Mouse (Mus musculus) megakaryocyte, adult 5-6 weeks (primary cell): Measurements from ENCODE around the gene Ddx39. TPM values are rescaled to one million over a fixed set of nuclear protein-coding genes. Genes with fewer than 3 reads are reported as not detected.

Experiments used
- ATAC-seq: 2 replicates; pipeline ENCODE4 v1.8.0; 2016; ENCODE audit warnings: mild to moderate bottlenecking, inconsistent platforms; ENCODE audit not compliant: poor library complexity, severe bottlenecking
- total RNA-seq, 2 experiments: library from RNA; stranded (forward) in 1 of 2; stranded (reverse) in 1 of 2; fragments of 153-499, 151-499 nt in 1 of 2; fragments of 221-1000, 200-1000 nt in 1 of 2; gene quantifications; 2 replicates each; pipeline versions ENCODE4 v1.2.3 to v1.2.4; 2015 to 2017

The Ddx39 gene
- total RNA-seq, 2 experiments from 2014 or later = 67.7 to 77.4 TPM

DNA sequence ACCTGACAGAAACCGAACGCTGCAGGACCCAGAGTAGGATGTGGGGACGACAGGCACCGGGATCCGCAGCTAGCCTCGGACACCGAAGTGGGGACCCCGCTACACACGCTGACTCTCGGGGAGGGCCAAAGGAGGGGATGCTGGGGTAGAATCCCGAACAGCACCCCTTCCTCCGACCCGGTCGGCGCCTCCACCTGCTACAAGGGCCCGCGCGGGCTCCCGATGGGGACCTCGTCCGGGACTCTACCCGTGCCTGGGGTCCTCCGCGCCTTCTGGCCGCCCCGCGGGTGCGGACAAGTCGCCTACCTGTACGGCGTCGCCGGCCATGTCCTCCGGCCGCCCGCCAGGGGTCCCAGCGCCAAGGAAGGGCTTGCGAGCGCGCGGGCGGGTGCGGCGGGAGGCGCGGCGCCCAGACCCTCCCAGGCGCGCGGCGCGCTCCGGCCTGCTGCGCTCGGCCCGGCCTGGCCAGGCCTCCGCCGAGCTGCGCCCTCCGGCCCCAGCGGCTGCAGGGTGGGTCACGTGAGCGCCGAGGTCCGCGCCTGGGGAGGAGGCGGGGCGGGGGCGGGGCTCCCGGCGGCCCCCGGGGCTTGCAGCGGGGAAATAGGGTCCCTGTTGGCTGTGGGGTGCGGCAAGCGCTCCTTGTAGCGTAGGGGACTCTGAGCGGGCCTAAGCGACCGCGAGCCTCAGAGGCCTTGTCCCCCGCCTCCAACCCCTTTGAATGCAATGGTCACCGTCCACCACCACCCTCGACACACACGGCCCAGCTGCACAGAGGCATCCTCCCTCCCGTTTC is 16.1 kb upstream of the Ddx39 start, which contains the start of gene Pkn1:
Gene Pkn1, minus strand, starts transcription at position 519 of the 793 bp plus-strand sequence.
- ATAC-seq = peak; percentile 57

DNA sequence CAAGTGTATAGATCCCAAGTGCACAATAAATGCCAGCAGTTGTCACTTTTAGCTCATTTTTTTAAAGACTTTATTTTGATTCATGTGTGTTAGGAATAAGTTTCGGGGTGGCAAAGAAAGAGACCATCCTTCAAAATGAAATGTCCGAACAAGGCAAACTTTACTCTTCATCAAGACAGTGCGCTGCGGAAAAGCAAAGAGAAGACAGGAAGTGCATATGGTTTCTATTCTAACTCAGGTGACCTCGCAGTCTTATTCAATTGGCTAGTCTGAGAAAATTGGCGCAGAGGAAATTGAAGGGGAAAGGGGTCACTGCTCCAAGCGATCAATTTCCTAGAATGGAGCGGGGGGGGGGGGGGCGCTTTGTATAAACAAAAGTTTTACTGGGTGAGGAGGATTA is 15.4 kb upstream of the Ddx39 start:
- peak; percentile 22; the same call in 1 of the 2 replicates for ATAC-seq

GRCm38 (mm10) chr8:83700423-83701085 is 14.4 kb upstream of the Ddx39 start:
- ATAC-seq = no peak

DNA sequence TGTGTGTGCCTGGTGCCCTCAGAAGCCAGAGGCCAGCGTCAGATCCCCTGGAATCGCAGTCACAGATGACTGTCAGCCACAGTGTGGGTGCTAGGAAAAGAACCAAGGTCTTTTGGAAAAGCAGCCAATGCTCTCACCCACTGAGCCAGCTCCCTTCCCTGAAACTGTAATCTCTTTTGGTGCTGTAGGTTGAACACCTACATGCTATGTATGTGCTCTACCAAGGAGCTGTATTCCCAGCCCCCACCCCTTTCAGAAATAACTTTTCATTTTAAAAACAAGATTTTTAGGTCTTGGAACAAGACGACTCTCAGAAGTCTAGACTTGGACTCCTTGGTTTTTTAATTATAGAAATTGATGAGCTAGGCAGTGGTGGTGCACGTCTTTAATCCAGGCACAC is 11.6 kb upstream of the Ddx39 start:
- no peak for ATAC-seq

DNA sequence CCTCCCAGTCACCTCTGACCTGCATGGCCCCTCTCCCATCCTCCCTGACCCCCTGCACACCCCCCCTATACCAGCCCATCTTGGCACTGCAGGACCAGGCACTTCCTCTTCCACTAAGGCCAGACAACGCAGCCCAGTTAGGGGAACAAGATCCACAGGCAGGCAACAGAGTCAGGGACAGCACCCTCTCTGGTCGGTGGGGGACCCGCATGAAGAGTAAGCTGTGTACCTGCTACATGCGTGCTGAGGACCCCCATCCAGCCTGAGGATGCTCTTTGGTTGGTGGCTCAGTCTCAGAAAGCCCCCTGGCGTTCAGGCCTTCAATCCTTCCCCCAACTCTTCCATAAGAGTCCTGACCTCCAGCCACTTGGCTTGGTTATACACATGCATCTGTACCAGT is 8.6 kb upstream of the Ddx39 start:
- no peak for ATAC-seq

- ATAC-seq = no peak
These were observed 7.4 kb upstream of the Ddx39 start for GRCm38 (mm10) chr8:83707554-83707953.

DNA sequence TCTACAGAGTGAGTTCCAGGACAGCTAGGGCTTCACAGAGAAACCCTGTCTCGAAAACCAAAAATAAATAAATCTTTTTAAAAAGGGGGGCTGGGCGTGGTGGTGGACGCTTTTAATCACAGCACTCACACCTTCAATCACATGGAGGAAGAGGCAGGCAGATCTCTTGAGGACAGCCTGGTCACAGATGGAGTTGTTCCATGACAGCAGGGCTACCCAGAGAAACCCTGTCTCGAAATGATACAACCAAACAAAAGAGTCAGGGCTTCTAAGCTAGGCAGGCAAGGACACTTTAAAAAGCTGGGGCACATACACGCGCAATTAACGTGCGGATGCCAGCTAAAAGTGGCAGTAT is 324 bp upstream of the Ddx39 start:
- ATAC-seq = no peak; the same call in 1 of the 2 replicates

DNA sequence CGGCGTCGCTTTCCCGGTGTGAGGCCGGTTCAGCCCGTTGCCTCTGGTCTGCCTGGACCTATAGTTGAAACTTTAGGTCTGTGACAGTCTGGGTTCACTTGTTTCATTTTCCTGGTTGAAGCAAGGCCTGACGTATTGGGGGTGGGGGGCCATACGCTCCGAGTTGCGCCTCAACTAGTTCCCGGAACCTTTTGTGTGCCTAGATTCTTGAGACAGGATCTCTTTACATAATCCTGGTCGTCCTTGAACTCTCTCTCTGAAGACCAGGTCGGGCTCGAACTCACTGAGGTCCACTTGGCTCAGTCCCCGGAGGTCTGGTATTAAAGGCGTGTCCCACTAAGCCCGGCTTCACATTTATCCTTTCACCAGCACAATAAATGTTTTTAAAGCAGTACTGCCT is 794 bp downstream of the Ddx39 start:
- no peak for ATAC-seq

DNA sequence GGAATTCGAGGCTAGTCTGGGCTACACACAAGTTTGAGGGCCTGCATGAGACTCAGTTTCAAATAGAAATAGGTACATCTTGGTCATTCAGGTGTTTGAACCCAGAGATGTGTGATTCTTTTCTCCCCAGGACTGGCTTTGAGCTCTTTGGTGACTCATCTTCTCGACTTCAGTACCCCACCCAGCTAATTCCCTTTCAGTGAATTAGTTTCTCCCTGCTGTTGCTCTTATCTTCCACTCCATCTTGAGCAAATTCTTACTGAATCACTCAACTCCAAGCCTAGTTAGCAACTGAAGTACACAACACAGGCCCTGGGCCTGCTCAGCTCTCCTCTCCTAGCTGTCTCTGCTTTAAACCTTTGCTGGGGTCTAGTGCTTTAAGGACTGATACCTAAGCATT is 1.6 kb downstream of the Ddx39 start:
- no peak for ATAC-seq

- ATAC-seq = no peak
These were observed 4.1 kb downstream of the Ddx39 start for GRCm38 (mm10) chr8:83719048-83719447.

DNA sequence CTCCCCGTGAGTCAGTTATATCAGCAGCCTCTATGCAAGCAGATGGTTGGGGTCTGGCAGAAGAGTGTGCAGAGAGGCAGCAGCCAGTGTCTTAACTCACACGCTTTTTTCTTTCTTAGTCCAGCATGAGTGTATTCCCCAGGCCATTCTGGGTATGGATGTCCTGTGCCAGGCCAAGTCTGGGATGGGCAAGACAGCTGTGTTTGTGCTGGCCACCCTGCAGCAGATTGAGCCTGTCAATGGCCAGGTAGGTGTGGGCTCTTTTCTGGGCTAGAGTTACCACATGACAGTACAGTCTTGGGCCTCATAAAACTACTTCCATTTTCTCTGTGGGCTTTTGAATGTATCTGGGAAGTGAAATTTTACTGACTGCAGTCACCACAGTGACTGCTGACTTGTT is 4.7 kb downstream of the Ddx39 start:
- no peak for ATAC-seq

GRCm38 (mm10) chr8:83721405-83722025 is 6.5 kb downstream of the Ddx39 start:
- ATAC-seq = peak; percentile 28

DNA sequence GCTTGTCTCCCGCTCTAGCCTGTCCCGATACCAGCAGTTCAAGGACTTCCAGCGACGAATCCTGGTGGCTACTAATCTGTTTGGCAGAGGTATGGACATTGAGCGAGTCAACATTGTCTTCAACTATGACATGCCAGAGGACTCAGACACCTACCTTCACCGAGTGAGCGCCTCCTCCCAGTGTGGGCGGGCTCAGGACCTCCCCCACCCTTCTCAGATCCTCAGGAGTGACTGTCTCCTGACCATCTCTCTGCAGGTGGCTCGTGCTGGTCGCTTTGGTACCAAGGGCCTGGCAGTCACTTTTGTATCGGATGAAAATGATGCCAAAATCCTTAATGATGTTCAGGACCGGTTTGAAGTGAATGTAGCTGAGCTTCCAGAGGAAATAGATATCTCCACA is 7.7 kb downstream of the Ddx39 start:
- no peak for ATAC-seq

DNA sequence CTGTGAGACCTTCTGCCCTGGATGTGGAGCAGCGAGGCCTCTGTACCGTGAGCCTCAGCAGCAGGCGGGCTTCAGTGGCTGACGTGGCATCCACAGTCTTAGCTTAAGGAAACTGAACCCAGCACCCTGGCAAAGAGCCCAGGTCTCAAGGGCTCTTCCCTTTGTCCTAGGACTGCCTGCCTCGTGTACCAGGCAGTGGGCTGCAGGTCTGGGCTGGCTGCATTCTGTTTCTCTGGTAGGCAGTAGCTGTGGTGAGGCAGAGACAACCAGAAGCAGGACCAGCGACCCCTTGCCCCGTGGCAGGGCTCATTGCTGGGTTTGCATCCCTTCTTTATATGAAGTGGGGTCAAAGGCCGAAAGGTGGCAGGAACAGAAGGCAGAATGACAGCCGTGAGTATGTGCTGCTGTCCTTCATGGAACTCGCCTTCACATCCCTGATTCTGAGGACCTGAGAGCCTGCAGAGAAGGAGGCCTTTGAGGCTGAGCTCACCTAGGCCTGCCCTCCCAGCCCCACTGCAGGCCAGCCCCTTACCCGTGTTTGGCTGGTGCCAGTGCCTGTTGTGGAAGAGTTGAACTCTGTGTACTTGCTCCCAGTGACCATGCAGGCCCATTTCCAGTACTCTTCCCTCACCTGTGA is 8.6 kb downstream of the Ddx39 start:
- ATAC-seq = no peak

DNA sequence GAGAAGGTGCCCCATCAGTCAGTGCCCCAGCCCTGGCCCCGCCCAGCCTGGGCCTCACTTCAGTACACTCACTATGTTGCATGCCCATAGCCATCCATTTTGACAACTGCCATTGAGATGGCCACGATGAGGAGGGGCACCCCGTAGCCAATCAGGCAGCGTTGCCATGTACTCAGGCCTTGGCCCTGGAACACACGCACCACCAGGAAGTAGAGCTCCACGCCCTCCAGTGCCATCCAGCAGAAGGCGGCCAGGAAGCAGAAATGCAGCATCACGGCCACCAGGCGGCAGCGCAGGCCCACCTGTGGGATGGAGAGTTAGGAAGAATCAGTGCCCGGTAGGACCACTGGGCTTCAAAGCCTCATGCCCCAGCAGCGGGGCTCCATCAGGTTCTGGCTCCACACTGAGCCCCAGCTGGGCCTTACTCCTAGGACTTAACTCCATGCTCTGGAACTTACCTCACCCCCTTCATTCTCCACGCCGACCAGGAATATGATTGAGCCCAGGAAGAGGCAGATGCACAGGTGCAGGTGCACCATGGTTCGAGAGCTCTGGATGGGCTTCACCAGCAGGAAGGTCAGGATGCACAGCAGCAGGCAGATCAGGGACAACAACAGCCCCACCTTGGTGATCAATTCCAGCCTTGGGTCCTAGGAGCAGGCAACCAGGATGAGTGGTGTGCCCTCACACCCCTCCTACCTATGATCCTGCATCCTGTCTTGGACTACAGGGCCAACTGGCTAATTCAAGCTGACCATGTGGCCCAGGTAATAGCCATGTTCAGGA is 9.9 kb downstream of the Ddx39 start:
- ATAC-seq = peak; percentile 85

GRCm38 (mm10) chr8:83725521-83726102 is 10.6 kb downstream of the Ddx39 start:
- no peak for ATAC-seq

DNA sequence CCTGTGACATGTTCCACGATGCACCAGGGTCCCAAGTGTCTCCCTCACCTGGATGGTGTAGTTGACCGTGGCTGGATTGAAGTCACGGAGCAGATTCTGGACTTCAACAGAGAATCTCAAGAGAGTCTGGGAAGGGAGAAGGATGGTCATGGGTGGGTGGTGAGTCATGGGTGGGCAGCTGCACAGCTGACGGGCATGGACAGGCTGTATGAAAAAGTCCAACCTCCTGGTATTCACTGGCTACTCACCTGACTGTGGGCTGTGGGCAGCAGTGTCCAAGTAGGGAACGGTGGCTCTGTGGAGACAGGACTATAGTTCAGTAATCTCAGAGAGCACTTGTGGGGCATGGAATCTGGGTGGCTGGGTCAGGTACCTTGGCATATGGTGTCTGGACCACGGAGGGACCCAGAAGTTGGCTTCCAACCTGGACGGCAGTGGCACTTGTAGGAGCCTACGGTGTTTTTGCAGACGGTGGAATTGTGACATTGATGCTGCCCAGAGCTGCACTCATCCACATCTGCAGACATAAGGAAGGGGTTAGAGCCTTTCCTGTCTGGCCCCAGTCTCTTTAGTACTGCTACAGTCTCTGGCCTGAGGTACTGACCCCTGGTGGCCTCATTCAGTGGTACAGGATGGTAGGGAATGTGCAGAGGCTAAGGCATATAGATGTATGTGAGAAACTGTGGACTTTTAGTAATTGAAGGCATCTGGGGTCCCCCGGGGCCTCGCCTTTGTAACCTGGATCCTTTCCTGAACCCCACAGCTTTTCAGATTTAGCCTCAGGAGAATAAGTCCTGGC is 14.2 kb downstream of the Ddx39 start:
- ATAC-seq = peak; percentile 48

- ATAC-seq = no peak
These were observed 16.9 kb downstream of the Ddx39 start for GRCm38 (mm10) chr8:83731906-83732305.

- no peak for ATAC-seq
These were observed 17.9 kb downstream of the Ddx39 start for GRCm38 (mm10) chr8:83732919-83733318.
